Mouse (Mus musculus) liver, adult 2 months (tissue): Measurements from ENCODE around the gene 4930402K13Rik. TPM values are rescaled to one million over a fixed set of nuclear protein-coding genes. Genes with fewer than 3 reads are reported as not detected.

Experiments
- DNase-seq: peaks from one replicate; pipeline ENCODE4 v3.0.0-alpha.2; 2011; ENCODE audit warnings: low read depth, low spot score; ENCODE audit errors: extremely low read depth
- H3K27ac ChIP-seq: fragments of 200-500 bp; replicated peaks from 2 replicates; pipeline ENCODE4 v1.5.1; 2012; ENCODE audit warnings: low read depth, mild to moderate bottlenecking, control low read depth, inconsistent platforms, low read length; ENCODE audit not compliant: insufficient read depth
- H3K27me3 ChIP-seq: fragments of 200-500 bp; 2 replicates; pipeline ENCODE4 v1.6.1; 2012; ENCODE audit warnings: mild to moderate bottlenecking, moderate library complexity, low read length, inconsistent platforms; ENCODE audit not compliant: control insufficient read depth, insufficient read depth
- H3K36me3 ChIP-seq: fragments of 200-500 bp; 2 replicates; pipeline ENCODE4 v1.6.1; 2012; ENCODE audit warnings: low read length, inconsistent platforms; ENCODE audit not compliant: control insufficient read depth, insufficient read depth
- H3K4me1 ChIP-seq: fragments of 200-500 bp; 2 replicates; pipeline ENCODE4 v1.6.1; 2011; ENCODE audit warnings: low read length; ENCODE audit not compliant: control insufficient read depth, insufficient read depth
- H3K4me3 ChIP-seq: fragments of 200-500 bp; 2 replicates; pipeline ENCODE4 v1.5.1; 2011; ENCODE audit warnings: low read depth, mild to moderate bottlenecking, control low read depth, low read length, moderate library complexity; ENCODE audit not compliant: insufficient read depth
- H3K79me2 ChIP-seq: fragments of 200-500 bp; 2 replicates; pipeline ENCODE4 v1.6.1; 2012; ENCODE audit warnings: inconsistent platforms, mild to moderate bottlenecking, low read length, moderate library complexity; ENCODE audit not compliant: control insufficient read depth, insufficient read depth
- H3K9ac ChIP-seq: fragments of 200-500 bp; 2 replicates; pipeline ENCODE4 v1.6.1; 2012; ENCODE audit warnings: low read depth, mild to moderate bottlenecking, control low read depth, inconsistent platforms, low read length
- CTCF ChIP-seq: fragments of 200-500 bp; IDR thresholded peaks from 2 replicates; pipeline ENCODE4 v1.5.1; 2011; ENCODE audit warnings: low read depth, low read length, control low read depth
- POLR2A ChIP-seq: fragments of 200-500 bp; IDR thresholded peaks from 2 replicates; pipeline ENCODE4 v1.6.1; 2011; ENCODE audit warnings: low read length, control low read depth; ENCODE audit not compliant: insufficient read depth; ENCODE audit errors: extremely low read depth
- WGBS: fragments of 180-500 bp; shearing (Covaris S2); methylation state at CpG from one replicate; pipeline ENCODE4 v1.1.7; 2018; 5-methylcytosine and 5-hydroxymethylcytosine counted together
- polyA plus RNA-seq: library from polyadenylated mRNA; depleted of rRNA; stranded (reverse); fragments of >200 nt; gene quantifications from 2 replicates; pipeline ENCODE4 v1.2.3, GENCODE M21; 2012; rRNA removed
- total RNA-seq: library from RNA; depleted of rRNA; stranded (reverse); fragments of >200 nt; gene quantifications from 2 replicates; pipeline ENCODE4 v1.2.3, GENCODE M21; 2014; rRNA removed

Gene 4930402K13Rik
- total and polyA plus RNA-seq, 2 experiments = not detected

DNA sequence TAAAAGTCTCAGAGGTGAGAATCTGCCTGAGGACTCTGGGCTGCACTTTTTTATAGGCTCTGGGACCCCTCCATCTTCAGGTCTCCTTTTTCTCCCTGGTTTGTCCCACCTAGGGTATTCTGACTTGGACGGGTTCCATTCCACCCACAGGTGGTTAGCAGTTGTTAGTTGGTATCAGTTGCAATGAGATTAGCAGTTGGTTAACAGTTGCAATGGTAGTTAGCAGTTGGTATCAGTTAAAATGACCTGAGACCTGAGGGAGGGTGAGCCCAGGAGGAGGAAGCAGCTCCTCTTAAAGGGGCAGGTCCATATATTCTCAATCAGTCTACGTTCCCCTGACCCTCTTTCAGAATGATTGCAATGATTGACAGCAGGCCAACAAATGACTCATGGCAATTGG lies 6.0 kb downstream of the 4930402K13Rik start:
- H3K79me2 ChIP-seq = no peaks in the 10 kb centered on the region
- no peak overlapping the region for H3K4me3 ChIP-seq
- no peak for TF ChIP-seq POLR2A
- no peak for TF ChIP-seq CTCF
- DNase-seq = no peak
- 26% methylated on average over 2 of the region's 2 CpGs for WGBS
- H3K9ac ChIP-seq = no peak overlapping the region
- no peak overlapping the region for H3K27ac ChIP-seq
- no peaks in the 10 kb centered on the region for H3K27me3 ChIP-seq
- no peaks in the 10 kb centered on the region for H3K4me1 ChIP-seq
- H3K36me3 ChIP-seq = no peaks in the 10 kb centered on the region

DNA sequence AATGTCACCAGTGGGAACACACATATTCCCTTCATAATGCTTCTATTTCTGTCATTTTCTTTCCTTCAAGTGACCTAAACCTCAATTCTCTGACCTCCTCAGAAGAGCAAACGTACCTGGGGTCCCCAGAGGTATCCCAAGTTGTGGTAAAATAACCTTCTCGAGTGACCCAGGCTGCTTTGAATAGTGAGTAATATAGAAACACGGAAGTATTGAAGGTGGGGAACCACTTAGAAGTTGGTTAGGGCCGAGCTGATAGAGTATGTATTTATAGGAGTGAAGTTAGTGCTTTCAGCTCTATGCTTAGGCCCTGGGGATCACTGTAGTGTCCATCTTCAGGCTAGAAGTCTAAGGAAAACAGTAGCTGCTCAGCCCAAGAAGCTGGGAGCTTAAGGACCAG lies 20.6 kb downstream of the 4930402K13Rik start:
- Histone ChIP-seq H3K4me3 (no peak overlapping the region), H3K79me2 (no peaks in the 10 kb centered on the region), H3K36me3 (no peaks in the 10 kb centered on the region), H3K4me1 (no peaks in the 10 kb centered on the region), H3K27ac (no peak overlapping the region), H3K9ac (no peak overlapping the region), H3K27me3 (no peaks in the 10 kb centered on the region)
- DNase-seq = no peak
- WGBS = 71% methylated on average over 4 of the region's 4 CpGs
- TF ChIP-seq CTCF (no peak), POLR2A (no peak)

DNA sequence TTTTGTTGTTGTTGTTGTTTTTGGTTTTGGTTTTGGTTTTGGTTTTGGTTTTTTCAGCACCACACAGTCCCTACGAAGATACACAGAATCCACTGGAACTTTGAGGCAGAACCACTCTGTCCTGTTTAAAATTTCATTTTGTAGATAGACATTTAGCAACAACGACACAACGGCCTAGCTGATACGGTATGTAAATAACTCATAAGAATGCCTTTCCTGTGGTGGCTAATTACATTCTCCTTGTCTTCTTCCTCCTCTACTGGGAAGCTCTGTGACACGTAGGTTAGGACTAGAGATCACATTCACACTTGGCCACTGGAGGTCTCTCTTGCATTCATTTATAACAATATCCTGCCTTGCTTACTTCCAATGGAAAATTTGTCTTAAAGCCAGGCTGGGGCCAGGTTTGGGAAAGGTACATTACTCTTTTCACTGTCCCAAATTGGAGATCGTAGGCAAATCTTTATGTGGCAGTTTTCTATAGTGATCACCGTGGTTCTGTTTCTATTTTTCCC lies 24.0 kb downstream of the 4930402K13Rik start:
- Histone ChIP-seq H3K4me3 (peak overlapping the region; percentile 16; the same call in 1 of the 2 replicates), H3K9ac (no peak overlapping the region), H3K79me2 (no peaks in the 10 kb centered on the region), H3K4me1 (no peaks in the 10 kb centered on the region), H3K27me3 (no peaks in the 10 kb centered on the region), H3K27ac (no peak overlapping the region), H3K36me3 (no peaks in the 10 kb centered on the region)
- TF ChIP-seq CTCF = no peak
- TF ChIP-seq POLR2A = no peak
- WGBS = 30% methylated on average over 7 of the region's 7 CpGs
- DNase-seq = peak; percentile 27

DNA sequence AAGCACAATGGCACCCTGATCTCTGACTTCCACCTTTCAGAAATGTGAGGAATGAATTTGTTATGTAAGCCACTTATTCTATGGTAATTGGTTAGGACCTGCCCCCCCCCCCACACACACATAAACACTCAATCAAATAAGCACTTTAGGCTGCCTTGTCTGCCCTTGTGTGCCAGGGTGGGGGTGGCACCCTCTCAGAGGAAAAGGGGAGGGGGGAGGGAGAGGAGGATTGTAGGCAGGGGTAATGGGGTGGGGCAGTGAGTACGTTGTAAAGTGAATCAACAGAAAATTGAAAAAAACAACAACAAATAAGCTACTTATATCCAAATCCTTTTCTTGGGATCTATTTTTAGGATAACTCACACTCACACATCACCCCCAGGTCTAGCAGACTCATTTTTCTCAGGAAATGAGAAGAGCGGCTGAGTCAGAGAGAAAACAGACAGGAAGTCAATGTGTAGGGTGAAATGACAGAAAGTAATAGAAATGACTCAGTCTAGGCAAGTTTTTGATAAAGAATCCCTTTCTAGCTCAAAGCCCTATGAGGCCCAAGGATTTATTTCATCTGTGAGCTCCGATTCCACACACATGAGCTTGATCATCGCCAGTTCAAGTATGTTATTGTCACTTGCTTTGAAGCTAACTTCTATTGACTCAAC lies 35.1 kb downstream of the 4930402K13Rik start:
- WGBS = 72% methylated on average over 4 of the region's 4 CpGs
- Histone ChIP-seq H3K4me3 (no peak overlapping the region), H3K79me2 (no peaks in the 10 kb centered on the region), H3K4me1 (no peaks in the 10 kb centered on the region), H3K27me3 (no peaks in the 10 kb centered on the region), H3K27ac (no peak overlapping the region), H3K9ac (no peak overlapping the region), H3K36me3 (no peaks in the 10 kb centered on the region)
- no peak for TF ChIP-seq CTCF
- no peak for TF ChIP-seq POLR2A
- no peak for DNase-seq

DNA sequence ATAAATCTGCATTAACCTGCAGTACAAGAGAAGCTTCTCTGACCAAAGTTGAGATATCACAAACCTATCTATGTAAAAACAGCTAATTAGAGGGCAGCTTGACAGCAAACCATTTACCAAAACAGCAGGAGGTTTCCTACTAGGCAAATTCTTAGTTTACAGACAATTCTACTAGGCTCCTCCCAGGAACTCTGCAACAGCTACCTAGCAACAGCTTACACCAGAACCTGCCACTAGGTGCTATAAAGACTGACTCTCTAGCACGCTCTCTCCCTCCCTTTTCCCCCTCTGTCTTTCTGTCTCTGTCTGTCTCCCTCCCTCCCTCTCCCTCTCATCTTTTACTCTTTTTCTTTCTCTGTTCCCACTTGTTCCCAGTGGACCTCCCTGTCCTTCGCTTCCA lies 38.3 kb downstream of the 4930402K13Rik start:
- 69% methylated on average over 2 of the region's 2 CpGs for WGBS
- Histone ChIP-seq H3K27ac (no peak overlapping the region), H3K27me3 (no peaks in the 10 kb centered on the region), H3K4me1 (no peaks in the 10 kb centered on the region), H3K9ac (no peak overlapping the region), H3K36me3 (no peaks in the 10 kb centered on the region), H3K79me2 (no peaks in the 10 kb centered on the region), H3K4me3 (no peak overlapping the region)
- DNase-seq = no peak
- TF ChIP-seq POLR2A (no peak), CTCF (no peak)

Other genes with a start within 250 kb of the 4930402K13Rik start
- gene Gm5751, start 230.3 kb upstream of the 4930402K13Rik start, total RNA-seq = not detected in 2 replicates
- gene Gm5751, start 230.3 kb upstream of the 4930402K13Rik start, polyA plus RNA-seq = not detected in 2 replicates
- gene B630019K06Rik, start 212.2 kb upstream of the 4930402K13Rik start, total RNA-seq = 0.18 and 0.47 TPM in 2 replicates
- gene B630019K06Rik, start 212.2 kb upstream of the 4930402K13Rik start, polyA plus RNA-seq = 0.21 and 0.60 TPM in 2 replicates
- not detected in 2 replicates for gene Fthl17b, start 141.6 kb upstream of the 4930402K13Rik start, total RNA-seq
- not detected in 2 replicates for gene Fthl17b, start 141.6 kb upstream of the 4930402K13Rik start, polyA plus RNA-seq
- gene Fthl17c, start 128.0 kb upstream of the 4930402K13Rik start, total RNA-seq = not detected in 2 replicates
- not detected in 2 replicates for gene Fthl17c, start 128.0 kb upstream of the 4930402K13Rik start, polyA plus RNA-seq
- not detected in 2 replicates for gene Fthl17d, start 117.8 kb upstream of the 4930402K13Rik start, total RNA-seq
- not detected in 2 replicates for gene Fthl17d, start 117.8 kb upstream of the 4930402K13Rik start, polyA plus RNA-seq
- gene Fthl17e, start 71.1 kb upstream of the 4930402K13Rik start, total RNA-seq = not detected in 2 replicates
- gene Fthl17e, start 71.1 kb upstream of the 4930402K13Rik start, polyA plus RNA-seq = not detected in 2 replicates
- not detected in 2 replicates for gene Fthl17f, start 41.5 kb upstream of the 4930402K13Rik start, total RNA-seq
- not detected in 2 replicates for gene Fthl17f, start 41.5 kb upstream of the 4930402K13Rik start, polyA plus RNA-seq
- 0.09 TPM in 1 of 2 replicates, not detected in the other for gene Lancl3, start 95.3 kb downstream of the 4930402K13Rik start, total RNA-seq
- 0.02 TPM in 1 of 2 replicates, not detected in the other for gene Lancl3, start 95.3 kb downstream of the 4930402K13Rik start, polyA plus RNA-seq
- not detected in 2 replicates for gene Gm14862, start 152.3 kb downstream of the 4930402K13Rik start, total RNA-seq
- gene Gm14862, start 152.3 kb downstream of the 4930402K13Rik start, polyA plus RNA-seq = not detected in 2 replicates
- 1.8 and 2.3 TPM in 2 replicates for gene Xk, start 168.2 kb downstream of the 4930402K13Rik start, total RNA-seq
- gene Xk, start 168.2 kb downstream of the 4930402K13Rik start, polyA plus RNA-seq = 2.0 and 2.2 TPM in 2 replicates
- 0.37 and 0.60 TPM in 2 replicates for gene H2al1m, start 179.2 kb downstream of the 4930402K13Rik start, total RNA-seq
- 0.24 TPM in 1 of 2 replicates, not detected in the other for gene H2al1m, start 179.2 kb downstream of the 4930402K13Rik start, polyA plus RNA-seq
- not detected in 2 replicates for gene H2al1k, start 246.1 kb downstream of the 4930402K13Rik start, total RNA-seq
- gene H2al1k, start 246.1 kb downstream of the 4930402K13Rik start, polyA plus RNA-seq = 0.81 and 0.83 TPM in 2 replicates